Mouse (Mus musculus): ENCODE results near the gene Herc4. TPM values are rescaled to one million over a fixed set of nuclear protein-coding genes. Genes with fewer than 3 reads are reported as not detected.

Herc4 gene
- total and polyA plus RNA-seq, 2 experiments from 2014 or later, result 25.0 to 45.1 TPM

DNA sequence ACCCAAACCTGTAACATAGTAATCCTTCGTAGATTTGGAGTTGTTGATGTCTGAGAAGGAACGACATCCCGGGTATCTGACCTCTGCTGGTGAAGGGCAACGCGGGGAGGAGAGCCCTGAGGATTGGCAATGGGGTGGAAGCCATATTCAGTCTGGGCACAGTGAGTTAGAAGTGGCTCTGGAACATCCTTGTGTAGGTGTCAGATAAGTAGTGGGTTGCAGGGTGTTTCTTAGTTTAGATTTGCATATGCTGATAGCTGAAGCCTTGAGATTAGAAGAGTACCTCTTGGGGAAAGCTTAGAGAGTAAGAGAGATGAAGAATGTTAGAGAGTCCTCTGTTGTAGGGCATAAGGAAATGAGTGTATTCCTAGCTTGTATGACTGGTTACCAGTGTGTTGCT, 29.3 kb downstream of the Herc4 start:
- ATAC-seq (ENCODE audit: insufficient read depth, low read depth) (no peak), DNase-seq (ENCODE audit: low spot score) (no peak)
- Histone ChIP-seq H3K4me3 (ENCODE audit: low read depth, low read length) (no peak overlapping the region), H3K4me1 (ENCODE audit: control insufficient read depth, insufficient read depth) (no peaks in the 10 kb centered on the region), H3K4me2 (ENCODE audit: low read depth, low read length) (no peak overlapping the region), H3K9me3 (replicated peaks; ENCODE audit: control insufficient read depth, low read length) (no peaks in the 10 kb centered on the region), H3K9ac (replicated peaks; ENCODE audit: low read depth, low read length) (no peak overlapping the region), H3K27me3 (ENCODE audit: control insufficient read depth, insufficient read depth, low read length) (no peaks in the 10 kb centered on the region), H3K27ac (ENCODE audit: low read depth) (no peak overlapping the region), H3K36me3 (replicated peaks; ENCODE audit: control insufficient read depth, insufficient read depth, low read length) (peaks cover 63% of the 10 kb centered on the region)
- WGBS, result 75% methylated on average over 5 of the region's 5 CpGs
- no peak for TF ChIP-seq CTCF (IDR thresholded peaks at IDR 0.05; ENCODE audit: low read depth)
- TF ChIP-seq EP300 (IDR thresholded peaks at IDR 0.05; ENCODE audit: low read depth), result no peak

DNA sequence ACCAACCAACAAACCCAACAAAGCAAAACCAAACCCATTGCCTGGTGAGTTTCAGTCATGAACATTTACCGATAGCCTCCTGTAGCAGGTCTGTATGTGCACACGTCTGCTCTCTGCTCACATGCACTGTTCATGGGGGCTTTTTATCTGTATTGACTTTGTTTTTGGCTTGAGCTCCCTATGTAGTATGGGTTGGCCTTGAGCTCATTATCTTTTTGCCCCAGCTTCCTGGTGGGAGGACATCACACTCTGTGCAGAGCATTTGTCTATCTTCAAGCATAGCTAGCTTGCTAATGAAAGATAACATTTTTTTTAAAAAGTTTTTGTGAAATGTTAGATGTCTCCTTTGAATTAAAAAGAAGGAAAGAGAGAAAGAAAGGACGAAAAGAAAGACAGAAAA, 33.4 kb downstream of the Herc4 start:
- Histone ChIP-seq H3K4me1 (ENCODE audit: control insufficient read depth, insufficient read depth) (no peaks in the 10 kb centered on the region), H3K36me3 (replicated peaks; ENCODE audit: control insufficient read depth, insufficient read depth, low read length) (peaks cover 73% of the 10 kb centered on the region), H3K9me3 (replicated peaks; ENCODE audit: control insufficient read depth, low read length) (no peaks in the 10 kb centered on the region), H3K4me3 (ENCODE audit: low read depth, low read length) (no peak overlapping the region), H3K27me3 (ENCODE audit: control insufficient read depth, insufficient read depth, low read length) (no peaks in the 10 kb centered on the region), H3K9ac (replicated peaks; ENCODE audit: low read depth, low read length) (no peak overlapping the region), H3K27ac (ENCODE audit: low read depth) (no peak overlapping the region), H3K4me2 (ENCODE audit: low read depth, low read length) (no peak overlapping the region)
- DNase-seq (ENCODE audit: low spot score) (no peak), ATAC-seq (ENCODE audit: insufficient read depth, low read depth) (no peak)
- TF ChIP-seq CTCF (IDR thresholded peaks at IDR 0.05; ENCODE audit: low read depth) (no peak), EP300 (IDR thresholded peaks at IDR 0.05; ENCODE audit: low read depth) (no peak)
- WGBS, result 78% methylated on average over 3 of the region's 3 CpGs

DNA sequence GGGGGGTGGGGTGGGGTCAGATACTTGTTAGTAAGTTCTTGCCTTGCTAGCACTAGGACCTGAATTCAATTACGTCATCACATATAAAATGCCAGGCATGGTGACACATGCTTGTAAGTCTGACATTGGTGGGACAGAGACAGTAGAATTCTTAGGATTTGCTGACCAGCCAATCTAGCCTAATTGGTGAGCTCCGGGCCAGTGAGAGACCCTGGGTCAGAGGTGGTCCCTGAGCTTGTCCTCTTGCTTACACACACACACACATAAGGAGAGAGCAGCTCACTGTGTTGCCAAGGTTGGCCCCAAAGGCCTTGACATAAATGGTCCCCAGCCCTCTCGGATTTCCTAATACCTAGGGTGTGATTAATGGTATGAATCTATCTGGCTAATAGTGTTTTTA, 36.2 kb downstream of the Herc4 start:
- Histone ChIP-seq H3K27ac (ENCODE audit: low read depth) (no peak overlapping the region), H3K4me2 (ENCODE audit: low read depth, low read length) (no peak overlapping the region), H3K4me1 (ENCODE audit: control insufficient read depth, insufficient read depth) (no peaks in the 10 kb centered on the region), H3K4me3 (ENCODE audit: low read depth, low read length) (no peak overlapping the region), H3K36me3 (replicated peaks; ENCODE audit: control insufficient read depth, insufficient read depth, low read length) (peaks cover 74% of the 10 kb centered on the region), H3K9ac (replicated peaks; ENCODE audit: low read depth, low read length) (no peak overlapping the region), H3K9me3 (replicated peaks; ENCODE audit: control insufficient read depth, low read length) (no peaks in the 10 kb centered on the region), H3K27me3 (ENCODE audit: control insufficient read depth, insufficient read depth, low read length) (no peaks in the 10 kb centered on the region)
- ATAC-seq (ENCODE audit: insufficient read depth, low read depth), result no peak
- WGBS, result 95% methylated on average over 3 of the region's 3 CpGs
- TF ChIP-seq EP300 (IDR thresholded peaks at IDR 0.05; ENCODE audit: low read depth) (no peak), CTCF (IDR thresholded peaks at IDR 0.05; ENCODE audit: low read depth) (no peak)
- DNase-seq (ENCODE audit: low spot score), result no peak

DNA sequence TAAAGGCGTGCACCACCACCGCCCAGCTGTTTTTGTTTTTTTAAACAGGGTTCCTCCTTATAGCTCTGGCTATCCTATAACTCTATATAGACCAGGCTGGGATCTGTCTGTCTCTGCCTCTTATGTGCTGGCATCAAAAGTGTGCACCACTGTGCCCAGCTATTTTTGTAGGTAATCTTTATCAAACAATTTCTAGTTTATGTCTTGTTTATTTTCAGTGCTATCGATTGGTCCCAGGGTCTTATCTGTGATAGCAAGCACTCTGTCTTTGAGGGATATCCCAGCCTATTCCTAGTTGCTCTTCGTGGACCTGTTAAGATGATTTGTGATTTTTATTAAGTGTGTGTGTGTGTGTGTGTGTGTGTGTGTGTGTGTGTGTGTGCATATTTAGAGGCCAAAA, 38.8 kb downstream of the Herc4 start:
- no peak overlapping the region for H3K4me3 ChIP-seq (ENCODE audit: low read depth, low read length)
- H3K4me1 ChIP-seq (ENCODE audit: control insufficient read depth, insufficient read depth), result no peaks in the 10 kb centered on the region
- H3K9me3 ChIP-seq (replicated peaks; ENCODE audit: control insufficient read depth, low read length), result no peaks in the 10 kb centered on the region
- TF ChIP-seq EP300 (IDR thresholded peaks at IDR 0.05; ENCODE audit: low read depth) (no peak), CTCF (IDR thresholded peaks at IDR 0.05; ENCODE audit: low read depth) (no peak)
- H3K27ac ChIP-seq (ENCODE audit: low read depth), result no peak overlapping the region
- H3K9ac ChIP-seq (replicated peaks; ENCODE audit: low read depth, low read length), result no peak overlapping the region
- H3K4me2 ChIP-seq (ENCODE audit: low read depth, low read length), result no peak overlapping the region
- 78% methylated on average over 4 of the region's 4 CpGs for WGBS
- peaks cover 81% of the 10 kb centered on the region for H3K36me3 ChIP-seq (replicated peaks; ENCODE audit: control insufficient read depth, insufficient read depth, low read length)
- ATAC-seq (ENCODE audit: insufficient read depth, low read depth), result no peak
- DNase-seq (ENCODE audit: low spot score), result no peak
- no peaks in the 10 kb centered on the region for H3K27me3 ChIP-seq (ENCODE audit: control insufficient read depth, insufficient read depth, low read length)

DNA sequence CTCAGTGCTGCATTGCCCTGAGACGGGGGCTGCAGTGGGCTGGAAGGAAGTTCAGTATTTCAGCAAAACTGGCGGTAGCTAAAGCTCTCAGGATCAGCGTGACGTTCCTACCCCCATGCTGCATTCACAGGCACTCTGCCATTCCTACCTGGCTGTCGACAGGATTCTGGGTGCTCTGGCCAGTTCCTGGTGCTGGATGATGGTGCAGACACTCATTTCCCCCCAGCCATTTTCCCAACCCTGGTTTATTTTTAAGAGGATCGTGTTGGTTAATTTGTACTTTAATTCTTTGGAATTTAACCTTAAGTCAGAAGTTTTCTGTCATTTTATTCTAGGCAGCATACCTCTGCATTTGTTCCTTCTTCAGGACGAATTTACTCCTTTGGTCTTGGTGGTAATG, 39.2 kb downstream of the Herc4 start:
- DNase-seq (ENCODE audit: low spot score) (no peak), ATAC-seq (ENCODE audit: insufficient read depth, low read depth) (no peak)
- H3K9ac ChIP-seq (replicated peaks; ENCODE audit: low read depth, low read length), result no peak overlapping the region
- H3K4me3 ChIP-seq (ENCODE audit: low read depth, low read length), result no peak overlapping the region
- no peak for TF ChIP-seq EP300 (IDR thresholded peaks at IDR 0.05; ENCODE audit: low read depth)
- no peak for TF ChIP-seq CTCF (IDR thresholded peaks at IDR 0.05; ENCODE audit: low read depth)
- WGBS, result 72% methylated on average over 7 of the region's 7 CpGs
- H3K36me3 ChIP-seq (replicated peaks; ENCODE audit: control insufficient read depth, insufficient read depth, low read length), result peaks cover 81% of the 10 kb centered on the region
- H3K9me3 ChIP-seq (replicated peaks; ENCODE audit: control insufficient read depth, low read length), result no peaks in the 10 kb centered on the region
- H3K4me2 ChIP-seq (ENCODE audit: low read depth, low read length), result no peak overlapping the region
- H3K27me3 ChIP-seq (ENCODE audit: control insufficient read depth, insufficient read depth, low read length), result no peaks in the 10 kb centered on the region
- H3K27ac ChIP-seq (ENCODE audit: low read depth), result no peak overlapping the region
- H3K4me1 ChIP-seq (ENCODE audit: control insufficient read depth, insufficient read depth), result no peaks in the 10 kb centered on the region

DNA sequence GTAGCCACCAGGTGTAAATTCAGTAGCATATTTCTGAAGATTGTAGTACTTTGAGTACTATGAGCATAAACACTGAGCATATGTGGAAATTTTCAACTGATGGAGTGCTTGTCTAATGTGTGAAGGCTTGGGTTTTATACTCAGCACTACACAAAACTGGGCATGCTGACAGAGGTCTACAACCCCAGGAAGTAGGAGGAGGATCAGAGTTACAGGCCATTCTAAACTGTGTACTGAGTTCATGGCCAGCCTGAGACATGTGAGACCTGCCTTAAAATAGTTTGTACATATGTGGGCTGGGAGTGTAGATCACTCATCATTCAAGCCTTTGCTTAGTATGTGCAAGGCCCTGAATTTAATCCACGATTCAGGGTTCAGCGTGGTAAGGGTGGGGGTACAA, 58.7 kb downstream of the Herc4 start:
- 95% methylated on average over 2 of the region's 2 CpGs for WGBS
- H3K4me2 ChIP-seq (ENCODE audit: low read depth, low read length), result no peak overlapping the region
- TF ChIP-seq CTCF (IDR thresholded peaks at IDR 0.05; ENCODE audit: low read depth) (no peak), EP300 (IDR thresholded peaks at IDR 0.05; ENCODE audit: low read depth) (no peak)
- no peaks in the 10 kb centered on the region for H3K27me3 ChIP-seq (ENCODE audit: control insufficient read depth, insufficient read depth, low read length)
- no peaks in the 10 kb centered on the region for H3K9me3 ChIP-seq (replicated peaks; ENCODE audit: control insufficient read depth, low read length)
- no peak overlapping the region for H3K4me3 ChIP-seq (ENCODE audit: low read depth, low read length)
- H3K4me1 ChIP-seq (ENCODE audit: control insufficient read depth, insufficient read depth), result no peaks in the 10 kb centered on the region
- no peak overlapping the region for H3K27ac ChIP-seq (ENCODE audit: low read depth)
- peaks cover 66% of the 10 kb centered on the region for H3K36me3 ChIP-seq (replicated peaks; ENCODE audit: control insufficient read depth, insufficient read depth, low read length)
- ATAC-seq (ENCODE audit: insufficient read depth, low read depth), result no peak
- DNase-seq (ENCODE audit: low spot score), result no peak
- H3K9ac ChIP-seq (replicated peaks; ENCODE audit: low read depth, low read length), result no peak overlapping the region
